Comparison of ENCODE assay signal across 15 mouse cellular contexts in the genomic region with DNA sequence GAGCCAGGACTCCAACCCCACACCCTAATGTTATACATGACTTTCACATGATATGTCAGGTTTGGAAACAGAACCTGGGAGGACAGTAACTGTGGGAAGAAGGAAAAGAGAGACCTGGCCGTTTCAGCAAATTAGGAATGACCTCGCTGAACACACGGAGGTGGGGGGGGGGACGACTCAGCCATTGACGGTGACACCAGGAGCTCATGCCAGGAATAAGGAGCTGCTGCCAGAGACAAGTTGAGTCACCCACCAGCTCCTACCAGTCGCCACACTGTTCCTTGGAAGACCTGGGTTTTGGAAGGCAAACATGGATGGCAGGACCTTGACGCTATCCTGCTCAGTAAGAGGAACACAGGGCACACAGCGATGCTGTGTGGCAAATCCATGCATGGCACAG.
"Had no signal": no experiment of that assay in that cellular context is flagged by ENCODE, and none has a peak within 500 bp of the region (broad histone marks: within the 10 kb centered on the region; RNA-seq: fewer than 3 reads in every experiment).

No protein-coding gene starts in this region.

- H3K4me3 ChIP-seq: kidney, embryonic 15.5 days; limb, embryonic 12.5 days; limb, embryonic 15.5 days had no signal

- H3K27ac ChIP-seq: limb, embryonic 12.5 days; liver, embryonic 14.5 days had no signal

- DNase-seq: kidney, adult 11 months; kidney, adult 8-10 months; kidney, postnatal 10 days; kidney, postnatal 36 days; left cerebral cortex, postnatal 4 days; liver, postnatal 0 days; lung, embryonic 14.5 days; lung, postnatal 14 days; lung, postnatal 4 days; midbrain, embryonic 14.5 days; thymus, postnatal 25 days had no signal
